Mouse (Mus musculus) layer of hippocampus, adult 2 months (tissue): ENCODE data around the gene Paip2b. TPM values are rescaled to one million over a fixed set of nuclear protein-coding genes. Genes with fewer than 3 reads are reported as not detected.

Experiments
- DNase-seq, 2 experiments: peaks; one replicate each; pipeline ENCODE4 v3.0.0; 2022; ENCODE audit warnings: low spot score in 2 of 2
- H3K27ac ChIP-seq: fragments of 200-600 bp; 2 replicates; pipeline ENCODE4 v1.8.1; 2022
- H3K4me3 ChIP-seq: fragments of 200-600 bp; 2 replicates; pipeline ENCODE4 v1.8.1; 2022; ENCODE audit warnings: mild to moderate bottlenecking
- CTCF ChIP-seq: fragments of 200-600 bp; conservative IDR thresholded peaks from 2 replicates; pipeline ENCODE4 v1.8.1; 2022; ENCODE audit warnings: antibody characterized with exemption, mild to moderate bottlenecking, moderate library complexity
- long read RNA-seq, 2 experiments: library from polyadenylated mRNA; stranded (forward); transcript quantifications; one replicate each; pipeline ENCODE4 v2.0.0; 2021; ENCODE audit warnings: borderline mapping rate in 2 of 2
- total RNA-seq, 2 experiments: library from RNA; stranded (reverse); gene quantifications; 2 replicates each; pipeline ENCODE4 v1.2.3; 2021

The Paip2b gene
- 10 to 100 TPM; 48.6 to 48.9 TPM for total RNA-seq
- long read RNA-seq, experiment 1, partial matches to known transcripts, result 0 of 7 reads
- long read RNA-seq, experiment 1, other reads (novel, unspliced or antisense), result 4 of 7 reads
- long read RNA-seq, experiment 2, partial matches to known transcripts, result 2 of 11 reads
- long read RNA-seq, experiment 2, other reads (novel, unspliced or antisense), result 4 of 11 reads

DNA sequence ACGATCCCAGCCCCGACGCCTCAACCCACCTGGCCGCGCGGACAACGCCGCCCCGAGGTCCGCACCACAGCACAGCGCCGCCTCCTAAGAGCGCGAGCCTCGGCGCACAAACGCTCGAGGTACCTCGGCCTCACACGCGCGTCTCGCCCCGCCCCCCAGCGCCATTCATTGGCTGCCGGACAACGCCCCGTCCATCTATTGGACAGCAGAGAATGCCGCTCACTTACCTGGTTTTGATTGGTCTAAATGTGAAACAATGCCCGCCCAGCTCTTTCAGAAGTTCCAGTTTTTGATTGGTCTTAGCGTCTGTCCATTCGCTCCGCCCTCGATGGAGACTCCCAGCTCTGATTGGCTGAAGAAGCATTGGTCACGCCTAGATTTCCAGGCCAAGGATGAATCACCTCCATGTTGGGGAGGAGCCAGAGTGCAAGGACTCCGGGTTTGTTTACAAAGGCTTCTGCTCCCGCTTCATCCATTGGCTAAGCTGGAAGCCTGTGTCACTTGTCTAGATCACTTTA, at the start of gene Paip2b:
Gene Paip2b, minus strand, starts transcription at position 136 of the 518 bp plus-strand sequence.
- peak; percentile 20 for TF ChIP-seq CTCF
- DNase-seq, result peak; percentile 99
- Histone ChIP-seq H3K4me3 (peak within 1 kb of the TSS; percentile 75), H3K27ac (peak within 1 kb of the TSS; percentile 90)

DNA sequence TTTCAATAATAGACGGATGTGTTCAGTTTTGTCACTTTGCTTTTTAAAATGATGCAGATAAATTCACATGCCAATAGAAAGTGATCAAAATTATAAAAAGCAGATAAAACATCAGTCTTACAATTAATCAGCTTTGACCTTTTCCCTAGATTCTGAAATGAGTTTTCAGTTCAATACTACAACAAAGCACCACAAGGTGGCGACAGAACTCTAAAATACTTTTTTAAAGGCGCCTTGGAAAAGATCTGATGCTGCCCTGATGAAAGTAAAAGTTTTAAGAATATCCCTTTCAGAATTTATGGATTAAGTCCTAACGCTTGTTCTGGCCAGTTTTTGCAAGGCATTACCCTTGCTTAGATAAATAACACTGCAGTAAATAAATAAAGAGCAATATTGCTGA, 48.3 kb upstream of the Paip2b start:
- H3K4me3 ChIP-seq, result peak overlapping the region; percentile 17
- peak; percentile 89 for TF ChIP-seq CTCF
- DNase-seq, result peak; percentile 26 to 71
- H3K27ac ChIP-seq, result no peak overlapping the region

DNA sequence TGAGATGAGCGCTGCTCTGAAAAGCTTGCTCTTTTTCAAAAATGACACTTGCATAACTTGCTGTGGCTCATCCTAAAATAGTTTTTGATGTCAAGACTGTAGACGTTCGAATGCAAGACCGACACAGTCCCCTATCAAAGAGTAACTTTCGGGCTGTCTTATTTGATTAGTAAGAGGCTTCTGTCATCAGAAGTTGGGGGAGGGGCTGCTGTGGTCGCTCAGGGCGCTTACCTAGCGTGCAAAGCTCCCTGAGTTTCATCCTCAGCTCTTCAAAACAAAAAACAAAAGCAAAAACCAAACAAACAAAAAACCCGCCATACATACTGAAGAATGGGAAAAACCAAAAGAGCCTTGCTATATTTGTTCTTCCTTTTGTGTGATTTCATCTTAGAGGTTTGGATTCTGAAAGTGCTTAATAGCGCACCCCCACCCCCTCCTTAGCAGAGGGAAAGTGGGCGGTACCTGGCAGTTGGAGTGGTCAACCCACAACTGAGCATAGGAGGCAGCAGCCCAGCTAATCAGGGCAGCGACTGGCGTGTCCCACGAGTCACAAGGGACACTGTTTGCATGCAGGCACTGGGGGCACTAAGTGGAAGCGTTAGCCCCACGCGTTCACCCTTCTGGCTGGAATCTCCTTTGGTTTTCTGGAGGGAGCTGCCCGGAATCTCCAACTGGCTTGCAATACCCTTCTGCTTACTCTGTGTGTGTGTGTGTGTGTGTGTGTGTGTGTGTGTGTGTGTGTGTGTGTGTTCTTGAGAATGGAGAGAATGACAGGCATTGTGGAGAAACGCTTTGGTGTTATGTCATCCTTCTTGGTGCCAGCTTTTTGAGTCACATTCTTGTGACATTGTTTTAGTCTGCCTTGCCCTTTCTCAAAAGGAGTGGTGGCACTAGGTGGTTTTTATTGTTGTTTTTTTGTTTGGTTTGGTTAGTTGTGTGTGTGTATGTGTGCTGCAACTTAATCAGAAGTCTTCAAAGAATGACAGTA, 36.4 kb upstream of the Paip2b start:
- H3K27ac ChIP-seq, result peak overlapping the region; percentile 92
- DNase-seq, result peak; percentile 26 to 32
- 0 out of 2 replicates have a peak, but pooled peaks have one; percentile 6 for TF ChIP-seq CTCF

DNA sequence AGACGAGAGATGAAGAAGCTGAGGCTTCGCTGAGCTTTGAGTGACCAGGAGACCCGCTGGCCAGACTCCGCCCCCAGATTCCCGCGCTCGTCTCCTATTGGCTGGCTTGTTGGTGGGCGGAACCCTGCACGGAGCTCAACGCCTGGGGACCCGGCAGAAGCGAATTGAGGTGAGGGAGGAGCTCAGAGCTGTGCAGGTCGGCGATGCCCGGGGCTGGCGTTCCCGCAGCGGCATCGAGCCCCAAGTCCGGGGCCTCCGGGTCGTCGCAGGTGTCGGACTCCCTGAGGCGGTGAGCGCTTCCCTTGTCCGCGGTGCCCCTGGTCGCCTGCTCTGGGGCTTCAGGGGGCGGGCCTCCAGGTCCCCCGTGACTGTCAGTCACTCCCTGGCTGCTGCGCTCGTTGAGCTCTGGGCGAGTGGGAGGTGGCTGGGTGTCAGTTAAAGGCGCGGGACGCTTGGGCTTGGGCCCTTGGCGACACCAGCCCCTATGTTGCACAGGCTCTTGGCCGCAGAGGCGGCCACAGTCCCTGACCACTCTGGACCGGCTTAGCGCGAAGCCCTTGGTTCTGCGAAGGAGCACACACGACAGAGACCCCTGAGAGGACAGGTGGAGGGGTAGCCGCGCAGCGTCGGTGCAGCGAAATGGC, 35.5 kb upstream of the Paip2b start, which contains the start of gene Zfp638:
Gene Zfp638, plus strand, starts transcription at position 156 of the 644 bp plus-strand sequence.
- DNase-seq, result peak; percentile 89 to 94
- Histone ChIP-seq H3K27ac (peak within 1 kb of the TSS; percentile 92), H3K4me3 (peak within 1 kb of the TSS; percentile 81)
- no peak for TF ChIP-seq CTCF

More for the DNA sequence above, 36.4 kb upstream of the Paip2b start:
- H3K4me3 ChIP-seq, result peak overlapping the region; percentile 81

DNA sequence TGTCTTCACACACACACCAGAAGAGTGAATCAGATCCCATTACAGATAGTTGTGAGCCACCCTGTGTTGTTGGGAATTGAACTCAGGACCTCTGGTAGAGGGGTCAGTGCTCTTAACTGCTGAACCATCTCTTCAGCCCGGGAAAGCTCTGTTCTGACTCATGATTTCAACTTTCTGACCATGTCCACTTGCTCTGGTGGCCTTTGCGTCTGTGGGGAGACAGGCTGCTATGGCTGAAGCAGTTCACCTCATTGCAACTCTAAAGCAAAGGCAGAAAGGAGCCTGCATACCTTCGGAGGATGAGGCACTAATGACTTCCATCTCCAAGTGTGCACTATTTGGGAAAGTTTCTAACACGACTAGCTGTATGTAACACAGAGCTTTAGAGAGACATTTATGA, 34.9 kb upstream of the Paip2b start:
- no peak for DNase-seq
- no peak for TF ChIP-seq CTCF
- H3K4me3 ChIP-seq, result peak overlapping the region; percentile 81
- no peak overlapping the region for H3K27ac ChIP-seq

DNA sequence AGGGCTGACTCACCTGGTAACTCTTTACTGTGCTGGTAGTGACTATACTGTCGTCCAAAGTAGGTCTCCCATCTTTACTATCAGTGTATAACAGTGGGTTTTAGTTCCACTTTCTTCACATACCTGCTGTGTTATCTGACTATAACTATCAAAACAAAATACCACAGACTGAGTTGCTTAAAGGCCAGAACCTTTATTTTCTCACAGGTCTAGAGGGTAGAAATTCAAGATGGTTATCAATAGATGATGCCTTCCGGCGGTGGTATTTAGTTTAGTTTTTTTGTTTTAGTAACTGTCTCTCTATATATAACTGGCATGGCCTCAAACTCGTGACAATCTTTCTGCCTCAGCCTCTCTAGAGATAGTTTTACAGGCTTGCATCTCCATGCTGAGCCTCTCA, 32.0 kb upstream of the Paip2b start:
- no peak for DNase-seq
- no peak for TF ChIP-seq CTCF
- Histone ChIP-seq H3K27ac (no peak overlapping the region), H3K4me3 (no peak overlapping the region)

DNA sequence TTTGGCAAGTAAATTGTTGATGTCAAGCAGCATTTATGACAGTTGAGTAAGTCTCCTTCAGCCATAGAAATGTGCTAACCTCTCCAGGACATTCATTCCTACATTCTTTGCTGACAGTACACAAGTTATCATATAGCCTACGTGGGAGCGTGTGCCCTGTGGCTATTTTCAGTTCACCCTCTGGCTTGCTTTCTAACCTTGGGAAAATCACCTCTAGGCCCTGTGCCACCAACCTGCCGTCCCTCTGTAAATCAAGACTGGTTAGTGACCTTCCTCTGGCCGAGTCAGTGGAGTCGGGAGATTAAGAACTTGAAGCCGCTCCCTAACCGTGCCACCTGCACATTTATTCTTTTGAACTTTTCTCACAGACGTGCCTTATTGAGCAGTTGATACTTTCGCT, 28.5 kb upstream of the Paip2b start:
- no peak for DNase-seq
- no peak for TF ChIP-seq CTCF
- Histone ChIP-seq H3K27ac (no peak overlapping the region), H3K4me3 (no peak overlapping the region)

DNA sequence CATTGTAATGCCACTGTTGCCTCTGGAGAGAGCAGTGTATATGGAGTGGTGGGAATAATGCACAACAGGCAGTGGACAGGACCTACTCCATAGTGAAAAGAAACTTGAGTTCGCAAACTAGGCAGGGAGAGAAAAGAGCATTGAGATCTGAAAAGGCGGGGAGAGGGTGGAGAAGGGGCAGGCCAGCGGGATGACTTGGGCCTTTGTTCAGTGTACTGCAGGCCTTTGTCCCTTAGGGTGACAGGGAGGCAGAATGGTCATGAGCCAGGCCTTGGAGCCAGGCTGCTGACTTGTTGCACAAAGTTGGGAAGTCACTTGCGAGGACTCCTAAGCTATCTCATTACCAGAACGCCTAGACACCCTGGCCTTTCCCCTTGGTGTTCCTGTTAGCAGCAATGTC, 25.9 kb upstream of the Paip2b start:
- DNase-seq, result peak in 1 of 2 experiments; percentile 30
- peak overlapping the region; percentile 32; the same call in 1 of the 2 replicates for H3K27ac ChIP-seq
- no peak overlapping the region for H3K4me3 ChIP-seq
- TF ChIP-seq CTCF, result no peak

DNA sequence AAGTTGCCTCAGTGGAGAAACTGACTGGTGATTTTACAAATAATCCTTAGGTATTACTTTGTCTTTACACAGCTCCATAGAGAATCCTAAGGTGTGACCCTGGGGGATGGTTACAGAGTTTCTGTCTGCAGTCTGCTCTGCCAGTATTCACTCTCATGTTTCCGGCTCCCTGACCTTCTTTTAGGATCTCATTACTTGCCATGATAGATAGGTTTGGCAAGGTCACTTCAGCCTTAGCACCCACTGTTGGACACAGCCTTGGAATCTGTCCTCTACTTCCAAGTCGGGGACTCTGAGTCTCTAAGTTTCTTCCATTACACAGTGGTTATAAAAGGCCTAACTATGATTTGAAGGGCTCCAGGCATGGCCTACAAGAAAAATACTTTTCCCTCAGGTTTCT, 17.9 kb upstream of the Paip2b start:
- TF ChIP-seq CTCF, result no peak
- H3K27ac ChIP-seq, result no peak overlapping the region
- H3K4me3 ChIP-seq, result no peak overlapping the region
- DNase-seq, result no peak

DNA sequence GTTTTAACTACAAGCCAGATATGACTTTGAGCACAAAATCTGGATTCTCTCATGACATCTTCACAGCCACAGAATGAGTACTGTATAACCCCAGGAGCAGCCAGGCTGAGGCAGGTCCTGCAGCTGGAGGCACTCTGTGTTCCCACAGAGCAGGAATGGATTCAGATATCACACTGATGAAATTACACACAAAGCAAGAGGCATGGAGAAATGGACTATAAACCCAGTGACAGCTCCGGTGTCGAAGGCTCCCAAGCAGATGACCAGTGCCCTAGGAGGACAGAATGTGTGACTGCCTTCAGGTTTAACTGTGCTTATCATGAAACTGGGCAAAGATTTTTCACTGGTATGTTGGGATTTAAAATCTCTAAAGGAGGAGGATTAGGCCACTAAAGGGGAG, 14.6 kb upstream of the Paip2b start:
- Histone ChIP-seq H3K27ac (no peak overlapping the region), H3K4me3 (no peak overlapping the region)
- TF ChIP-seq CTCF, result no peak
- no peak for DNase-seq

DNA sequence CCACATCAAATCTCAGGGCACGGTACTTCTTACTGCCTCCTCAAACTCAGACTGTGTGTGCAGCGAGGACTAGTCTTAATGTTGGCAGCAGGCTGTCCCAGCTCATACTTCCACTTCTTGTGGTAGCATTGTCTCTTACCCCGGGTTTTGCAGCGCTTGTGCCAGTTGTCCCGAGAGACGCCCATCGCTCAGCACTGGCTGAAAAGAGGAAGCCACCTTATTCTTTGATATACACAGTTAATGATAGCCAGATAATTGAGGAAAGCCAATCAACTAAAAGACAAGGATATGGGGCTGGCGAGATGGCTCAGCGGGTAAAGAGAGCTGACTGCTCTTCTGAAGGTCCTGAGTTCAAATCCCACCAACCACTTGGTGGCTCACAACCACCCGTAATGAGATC, 13.4 kb upstream of the Paip2b start:
- TF ChIP-seq CTCF, result no peak
- H3K27ac ChIP-seq, result no peak overlapping the region
- H3K4me3 ChIP-seq, result no peak overlapping the region
- no peak for DNase-seq

DNA sequence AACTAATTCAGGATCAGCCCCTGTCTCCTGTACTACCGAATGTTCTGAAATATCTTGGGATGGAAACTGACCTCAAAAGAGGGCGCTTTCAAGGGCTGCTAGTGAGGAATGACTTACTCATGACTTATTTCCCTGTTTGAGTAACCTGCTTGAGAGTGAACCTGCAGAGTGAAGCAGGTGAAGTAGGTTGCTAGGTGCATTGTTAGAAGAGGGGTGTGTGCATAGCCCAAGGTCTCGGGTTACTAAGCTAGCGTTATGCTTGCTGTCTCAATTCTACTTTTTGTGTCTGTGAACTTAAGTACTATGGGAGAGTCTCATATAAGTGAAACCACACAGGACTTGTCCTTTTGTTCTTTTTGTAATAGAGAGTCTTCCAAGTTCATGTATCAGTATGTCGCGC, 8.5 kb upstream of the Paip2b start:
- DNase-seq, result no peak
- H3K27ac ChIP-seq, result no peak overlapping the region
- TF ChIP-seq CTCF, result no peak
- H3K4me3 ChIP-seq, result no peak overlapping the region

DNA sequence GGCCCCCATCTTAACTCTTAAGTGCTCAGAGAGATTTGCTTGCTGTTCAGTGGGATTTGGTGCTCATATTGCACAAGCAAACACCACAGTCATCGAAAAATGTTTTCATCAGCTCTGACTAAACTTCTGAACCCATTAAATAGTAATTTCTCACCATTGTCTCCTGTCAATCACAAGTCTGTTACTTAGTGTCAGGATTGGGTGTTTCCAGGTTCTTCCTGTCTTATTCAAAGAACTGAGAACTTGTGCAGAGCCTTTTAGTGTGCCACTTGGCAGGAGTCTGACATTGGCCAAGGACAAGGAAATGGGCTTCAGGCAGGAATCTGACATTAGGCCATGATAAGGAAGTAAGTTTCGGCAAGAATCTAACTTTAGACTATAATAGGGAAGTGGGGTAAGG, 6.5 kb upstream of the Paip2b start:
- DNase-seq, result no peak
- Histone ChIP-seq H3K4me3 (no peak overlapping the region), H3K27ac (no peak overlapping the region)
- TF ChIP-seq CTCF, result no peak
